Mouse (Mus musculus): ENCODE results near the gene Aaas. TPM values are rescaled to one million over a fixed set of nuclear protein-coding genes. Genes with fewer than 3 reads are reported as not detected.

The Aaas gene
- polyA plus RNA-seq, 1 experiment: 55.8 TPM

- Histone ChIP-seq H3K27me3 (ENCODE audit: control insufficient read depth, insufficient read depth, low read length) (no peaks in the 10 kb centered on the region), H3K4me1 (ENCODE audit: control insufficient read depth, insufficient read depth, insufficient read length) (no peaks in the 10 kb centered on the region), H3K4me3 (ENCODE audit: extremely low read depth, insufficient read depth, insufficient read length) (no peak overlapping the region), H3K36me3 (ENCODE audit: control insufficient read depth, insufficient read depth, low read length) (no peaks in the 10 kb centered on the region), H3K27ac (ENCODE audit: insufficient read depth, low read length) (no peak overlapping the region)
- TF ChIP-seq CTCF (IDR thresholded peaks at IDR 0.05; ENCODE audit: extremely low read depth, insufficient read depth, insufficient read length, insufficient replicate concordance): no peak
- TF ChIP-seq POLR2A (IDR thresholded peaks at IDR 0.05; ENCODE audit: low read depth, low read length): no peak
- no peak for DNase-seq (ENCODE audit: low read depth in 1 of 2, low spot score in 2 of 2)
- 87% methylated on average over 8 of the region's 8 CpGs for WGBS
Measured at GRCm38 (mm10) chr15:102315292-102315691, 35.3 kb downstream of the Aaas start.

- Histone ChIP-seq H3K27ac (ENCODE audit: insufficient read depth, low read length) (no peak overlapping the region), H3K27me3 (ENCODE audit: control insufficient read depth, insufficient read depth, low read length) (no peaks in the 10 kb centered on the region), H3K4me3 (ENCODE audit: extremely low read depth, insufficient read depth, insufficient read length) (no peak overlapping the region), H3K4me1 (ENCODE audit: control insufficient read depth, insufficient read depth, insufficient read length) (no peaks in the 10 kb centered on the region), H3K36me3 (ENCODE audit: control insufficient read depth, insufficient read depth, low read length) (no peaks in the 10 kb centered on the region)
- DNase-seq (ENCODE audit: low read depth in 1 of 2, low spot score in 2 of 2): no peak
- TF ChIP-seq POLR2A (IDR thresholded peaks at IDR 0.05; ENCODE audit: low read depth, low read length): no peak
Measured at GRCm38 (mm10) chr15:102311489-102311888, 39.1 kb downstream of the Aaas start.

GRCm38 (mm10) chr15:102310074-102310845, 40.3 kb downstream of the Aaas start:
- Histone ChIP-seq H3K4me1 (ENCODE audit: control insufficient read depth, insufficient read depth, insufficient read length) (no peaks in the 10 kb centered on the region), H3K27me3 (ENCODE audit: control insufficient read depth, insufficient read depth, low read length) (no peaks in the 10 kb centered on the region), H3K27ac (ENCODE audit: insufficient read depth, low read length) (no peak overlapping the region), H3K4me3 (ENCODE audit: extremely low read depth, insufficient read depth, insufficient read length) (no peak overlapping the region), H3K36me3 (ENCODE audit: control insufficient read depth, insufficient read depth, low read length) (no peaks in the 10 kb centered on the region)
- DNase-seq (ENCODE audit: low read depth in 1 of 2, low spot score in 2 of 2): no peak
- 91% methylated on average over 10 of the region's 10 CpGs for WGBS
- TF ChIP-seq POLR2A (IDR thresholded peaks at IDR 0.05; ENCODE audit: low read depth, low read length) (no peak), CTCF (IDR thresholded peaks at IDR 0.05; ENCODE audit: extremely low read depth, insufficient read depth, insufficient read length, insufficient replicate concordance) (no peak)

- no peak overlapping the region for H3K4me3 ChIP-seq (ENCODE audit: extremely low read depth, insufficient read depth, insufficient read length)
- WGBS: 94% methylated on average over 9 of the region's 9 CpGs
- H3K36me3 ChIP-seq (ENCODE audit: control insufficient read depth, insufficient read depth, low read length): no peaks in the 10 kb centered on the region
- no peak for TF ChIP-seq CTCF (IDR thresholded peaks at IDR 0.05; ENCODE audit: extremely low read depth, insufficient read depth, insufficient read length, insufficient replicate concordance)
- TF ChIP-seq POLR2A (IDR thresholded peaks at IDR 0.05; ENCODE audit: low read depth, low read length): no peak
- H3K4me1 ChIP-seq (ENCODE audit: control insufficient read depth, insufficient read depth, insufficient read length): no peaks in the 10 kb centered on the region
- DNase-seq (ENCODE audit: low read depth in 1 of 2, low spot score in 2 of 2): no peak
- no peaks in the 10 kb centered on the region for H3K27me3 ChIP-seq (ENCODE audit: control insufficient read depth, insufficient read depth, low read length)
- no peak overlapping the region for H3K27ac ChIP-seq (ENCODE audit: insufficient read depth, low read length)
Measured at GRCm38 (mm10) chr15:102308717-102309116, 41.9 kb downstream of the Aaas start.

GRCm38 (mm10) chr15:102302542-102302941, 48.0 kb downstream of the Aaas start:
- no peak overlapping the region for H3K4me3 ChIP-seq (ENCODE audit: extremely low read depth, insufficient read depth, insufficient read length)
- WGBS: 88% methylated on average over 6 of the region's 6 CpGs
- no peak for TF ChIP-seq POLR2A (IDR thresholded peaks at IDR 0.05; ENCODE audit: low read depth, low read length)
- no peaks in the 10 kb centered on the region for H3K36me3 ChIP-seq (ENCODE audit: control insufficient read depth, insufficient read depth, low read length)
- H3K27ac ChIP-seq (ENCODE audit: insufficient read depth, low read length): no peak overlapping the region
- no peaks in the 10 kb centered on the region for H3K27me3 ChIP-seq (ENCODE audit: control insufficient read depth, insufficient read depth, low read length)
- H3K4me1 ChIP-seq (ENCODE audit: control insufficient read depth, insufficient read depth, insufficient read length): no peaks in the 10 kb centered on the region
- DNase-seq (ENCODE audit: low read depth in 1 of 2, low spot score in 2 of 2): no peak

GRCm38 (mm10) chr15:102296368-102297006, 54.1 kb downstream of the Aaas start:
- peak overlapping the region; percentile 93 for H3K4me3 ChIP-seq (ENCODE audit: extremely low read depth, insufficient read depth, insufficient read length)
- no peaks in the 10 kb centered on the region for H3K36me3 ChIP-seq (ENCODE audit: control insufficient read depth, insufficient read depth, low read length)
- peaks cover 3% of the 10 kb centered on the region; the same call in 1 of the 2 replicates for H3K4me1 ChIP-seq (ENCODE audit: control insufficient read depth, insufficient read depth, insufficient read length)
- no peak for DNase-seq (ENCODE audit: low read depth in 1 of 2, low spot score in 2 of 2)
- WGBS: 6% methylated on average over 24 of the region's 24 CpGs
- H3K27ac ChIP-seq (ENCODE audit: insufficient read depth, low read length): no peak overlapping the region
- no peaks in the 10 kb centered on the region for H3K27me3 ChIP-seq (ENCODE audit: control insufficient read depth, insufficient read depth, low read length)
- TF ChIP-seq POLR2A (IDR thresholded peaks at IDR 0.05; ENCODE audit: low read depth, low read length) (no peak), CTCF (IDR thresholded peaks at IDR 0.05; ENCODE audit: extremely low read depth, insufficient read depth, insufficient read length, insufficient replicate concordance) (no peak)

Measured in spleen, adult 2 months (tissue).